In the genomic region with DNA sequence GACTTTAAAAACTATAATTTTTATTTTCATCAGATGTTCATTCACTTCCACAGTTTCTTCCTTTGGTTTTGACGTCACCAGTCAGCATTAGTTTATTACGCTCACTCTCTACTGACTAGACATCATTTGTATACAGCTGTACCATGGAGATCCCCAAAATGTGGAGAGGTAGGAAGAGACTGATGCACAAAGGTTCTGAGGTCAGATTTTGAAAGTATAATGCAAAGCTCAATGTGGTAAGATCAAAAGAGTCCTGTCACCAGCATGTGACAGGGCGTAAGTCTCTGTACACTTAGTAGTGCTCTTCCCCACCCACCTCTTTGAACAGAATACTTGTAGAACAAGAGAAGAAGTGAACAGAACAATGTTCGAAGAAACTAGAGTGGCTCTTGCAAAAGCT, we compare ENCODE assay signal across 34 mouse cellular contexts.
"Had no signal": no experiment of that assay in that cellular context is flagged by ENCODE, and none has a peak within 500 bp of the region (broad histone marks: within the 10 kb centered on the region; RNA-seq: fewer than 3 reads in every experiment).

No protein-coding gene starts in this region.

- H3K4me1 ChIP-seq: hindbrain, embryonic 12.5 days; hindbrain, embryonic 13.5 days; hindbrain, embryonic 15.5 days had no signal

- H3K9me3 ChIP-seq: heart, embryonic 10.5 days; heart, embryonic 12.5 days; heart, embryonic 13.5 days; heart, embryonic 15.5 days; hindbrain, embryonic 10.5 days; hindbrain, embryonic 12.5 days; hindbrain, embryonic 13.5 days; hindbrain, embryonic 15.5 days; intestine, embryonic 15.5 days had no signal

- H3K4me2 ChIP-seq: heart, embryonic 11.5 days; heart, embryonic 12.5 days; heart, embryonic 13.5 days; heart, embryonic 15.5 days; hindbrain, embryonic 12.5 days; hindbrain, embryonic 13.5 days; hindbrain, embryonic 14.5 days; hindbrain, embryonic 15.5 days; intestine, embryonic 15.5 days had no signal

- H3K27me3 ChIP-seq: heart, embryonic 12.5 days; heart, embryonic 13.5 days; heart, embryonic 15.5 days; hindbrain, embryonic 12.5 days; hindbrain, embryonic 13.5 days; hindbrain, embryonic 15.5 days; intestine, embryonic 15.5 days had no signal

- H3K9ac ChIP-seq: heart, embryonic 12.5 days; heart, embryonic 13.5 days; heart, embryonic 15.5 days; hindbrain, embryonic 12.5 days; hindbrain, embryonic 13.5 days; hindbrain, embryonic 14.5 days; hindbrain, embryonic 15.5 days; intestine, embryonic 15.5 days had no signal

- ATAC-seq: hindbrain, embryonic 16.5 days; hindbrain, postnatal 0 days; inflammation-experienced regulatory T-cells, adult 6 months; intestine, embryonic 15.5 days; intestine, embryonic 16.5 days; intestine, postnatal 0 days had no signal

- H3K36me3 ChIP-seq: heart, embryonic 15.5 days; hindbrain, embryonic 10.5 days; hindbrain, embryonic 12.5 days; hindbrain, embryonic 13.5 days; hindbrain, embryonic 15.5 days; intestine, embryonic 15.5 days had no signal

- H3K4me3 ChIP-seq: heart, embryonic 10.5 days; heart, embryonic 12.5 days; heart, embryonic 13.5 days; heart, embryonic 15.5 days; hindbrain, embryonic 10.5 days; hindbrain, embryonic 12.5 days; hindbrain, embryonic 13.5 days; hindbrain, embryonic 15.5 days; intestine, embryonic 15.5 days; layer of hippocampus, adult 2 months; left cerebral cortex, adult 2 months had no signal

- DNase-seq: heart, postnatal 10 days; heart, postnatal 14 days; heart, postnatal 36 days; heart, postnatal 4 days; kidney, adult 11 months; kidney, adult 18-20 months; kidney, adult 2 months; kidney, adult 8-10 months; kidney, adult 9 months; kidney, postnatal 10 days; kidney, postnatal 25 days; kidney, postnatal 36 days; kidney, postnatal 4 days; layer of hippocampus, adult 9-11 months; layer of hippocampus, postnatal 36 days had no signal

- H3K27ac ChIP-seq: heart, embryonic 10.5 days; heart, embryonic 13.5 days; heart, embryonic 15.5 days; hindbrain, embryonic 10.5 days; hindbrain, embryonic 12.5 days; hindbrain, embryonic 13.5 days; hindbrain, embryonic 14.5 days; hindbrain, embryonic 15.5 days; hindbrain, postnatal 0 days; intestine, embryonic 15.5 days; kidney, postnatal 0 days; layer of hippocampus, adult 2 months; left cerebral cortex, adult 2 months had no signal
